In genomic region chr2:49811871-49812363, GRCm38 (mm10) we compare ENCODE assay signal across 8 mouse cellular contexts. TPM values are rescaled to one million over a fixed set of nuclear protein-coding genes. Genes with fewer than 3 reads are reported as not detected.
DNase-seq lines count a peak whose midpoint lies in the region; ATAC-seq and TF ChIP-seq lines count a peak whose summit lies in the region.

No protein-coding gene starts in this region.

- H3K36me3 ChIP-seq in heart, postnatal 0 days (replicated peaks; ENCODE audit: control insufficient read depth, insufficient read depth, low read length), result no peaks in the 10 kb centered on the region
- H3K36me3 ChIP-seq in heart, embryonic 12.5 days, result no peaks in the 10 kb centered on the region
- no peaks in the 10 kb centered on the region for H3K36me3 ChIP-seq in lung, embryonic 15.5 days

- no peak for TF ChIP-seq EP300 in heart, postnatal 0 days (IDR thresholded peaks at IDR 0.05; ENCODE audit: low read depth)

- WGBS in heart, postnatal 0 days, result 15% methylated on average over 4 of the region's 4 CpGs
- 21% methylated on average over 4 of the region's 4 CpGs for WGBS in heart, embryonic 12.5 days
- WGBS in lung, embryonic 15.5 days, result 12% methylated on average over 4 of the region's 4 CpGs

- 0 out of 2 replicates have a peak, but pooled peaks have one; percentile 14 for ATAC-seq in heart, postnatal 0 days (ENCODE audit: insufficient read depth, low read depth)
- no peak for ATAC-seq in heart, embryonic 12.5 days (ENCODE audit: insufficient number of reproducible peaks, low FRiP score)
- ATAC-seq in lung, embryonic 15.5 days (ENCODE audit: borderline replicate concordance, extremely low read depth, low FRiP score, low TSS enrichment), result peak; percentile 66

- no peaks in the 10 kb centered on the region for H3K4me1 ChIP-seq in heart, postnatal 0 days (ENCODE audit: control insufficient read depth, insufficient read depth)
- H3K4me1 ChIP-seq in heart, embryonic 12.5 days (replicated peaks), result peaks cover 19% of the 10 kb centered on the region
- peaks cover 20% of the 10 kb centered on the region for H3K4me1 ChIP-seq in lung, embryonic 15.5 days

- peak overlapping the region; percentile 18; the same call in 1 of the 2 replicates for H3K4me2 ChIP-seq in heart, postnatal 0 days (ENCODE audit: low read depth, low read length)
- H3K4me2 ChIP-seq in heart, embryonic 12.5 days, result no peak overlapping the region
- peak overlapping the region; percentile 8 for H3K4me2 ChIP-seq in lung, embryonic 15.5 days

- peak; percentile 62 for DNase-seq in heart, postnatal 0 days (ENCODE audit: low spot score)
- peak; percentile 97 for DNase-seq in adipocyte (ENCODE audit: low spot score)
- DNase-seq in heart, postnatal 10 days, result peak; percentile 22 to 26
- no peak for DNase-seq in frontal cortex, adult 2 months (ENCODE audit: extremely low spot score in 1 of 2, low spot score in 1 of 2)
- no peak for DNase-seq in right cerebral cortex, postnatal 10 days (ENCODE audit: low spot score in 2 of 2)
- no peak for DNase-seq in layer of hippocampus, postnatal 10 days (ENCODE audit: low spot score in 2 of 2)

- H3K9ac ChIP-seq in heart, postnatal 0 days (replicated peaks; ENCODE audit: low read depth, low read length), result no peak overlapping the region
- H3K9ac ChIP-seq in heart, embryonic 12.5 days, result no peak overlapping the region
- H3K9ac ChIP-seq in lung, embryonic 15.5 days, result no peak overlapping the region

- no peaks in the 10 kb centered on the region; the same call in 1 of the 2 replicates for H3K27me3 ChIP-seq in heart, postnatal 0 days (ENCODE audit: control insufficient read depth, insufficient read depth, low read length)
- peaks cover 4% of the 10 kb centered on the region; the same call in 1 of the 2 replicates for H3K27me3 ChIP-seq in heart, embryonic 12.5 days (replicated peaks)
- H3K27me3 ChIP-seq in lung, embryonic 15.5 days, result no peaks in the 10 kb centered on the region

- H3K4me3 ChIP-seq in heart, postnatal 0 days (ENCODE audit: low read depth, low read length), result no peak overlapping the region
- no peak overlapping the region for H3K4me3 ChIP-seq in heart, embryonic 12.5 days
- no peak overlapping the region for H3K4me3 ChIP-seq in lung, embryonic 15.5 days

- intact Hi-C loops in heart, postnatal 10 days (cut with DNase I), result no loop called here

- H3K27ac ChIP-seq in heart, postnatal 0 days (ENCODE audit: low read depth), result no peak overlapping the region
- H3K27ac ChIP-seq in heart, embryonic 12.5 days (ENCODE audit: poor library complexity, severe bottlenecking), result no peak overlapping the region
- H3K27ac ChIP-seq in lung, embryonic 15.5 days, result peak overlapping the region; percentile 69

- TF ChIP-seq CTCF in heart, postnatal 0 days (IDR thresholded peaks at IDR 0.05; ENCODE audit: low read depth), result no peak

- H3K9me3 ChIP-seq in heart, postnatal 0 days (replicated peaks; ENCODE audit: control insufficient read depth, low read length), result no peaks in the 10 kb centered on the region
- no peaks in the 10 kb centered on the region for H3K9me3 ChIP-seq in heart, embryonic 12.5 days (replicated peaks)
- H3K9me3 ChIP-seq in lung, embryonic 15.5 days, result no peaks in the 10 kb centered on the region

RNA-seq across cellular contexts. Expression of gene Lypd6b, which starts 24.4 kb away (rescaled TPM):
- total RNA-seq in heart, postnatal 0 days (2014; rRNA removed; ENCODE audit: low replicate concordance), result 0.11 and 0.23 TPM in 2 replicates
- 0.38 and 0.77 TPM in 2 replicates for polyA plus RNA-seq in heart, postnatal 0 days (2015; fragmentation: Nextera tagmentation; extraction: Ambion mirVana)
- 2.6 and 3.8 TPM in 2 replicates for polyA plus RNA-seq in heart, embryonic 12.5 days (2016; fragmentation: Nextera tagmentation; extraction: Ambion mirVana)
- total RNA-seq in heart, postnatal 10 days (2021), result under 1 TPM in 1 of 2 experiments, not detected in 1; 0.29 TPM
- 2.0 and 2.5 TPM in 2 replicates for polyA plus RNA-seq in lung, embryonic 15.5 days (2015; fragmentation: Nextera tagmentation; extraction: Ambion mirVana)
- polyA plus RNA-seq in frontal cortex, adult 2 months (2012; rRNA removed), result 7.5 and 8.0 TPM in 2 replicates
- 1 to 10 TPM; 8.0 to 8.4 TPM for total RNA-seq in layer of hippocampus, postnatal 10 days (2021)

Comparison
In these comparisons a context has a peak if more than half of its experiments do, and no peak if none do; other contexts are left out.
1. DNase-seq: peak in heart, postnatal 0 days (single experiment), adipocyte (single experiment) and heart, postnatal 10 days (2 of 2); none in frontal cortex, adult 2 months (0 of 2), right cerebral cortex, postnatal 10 days (0 of 2) and layer of hippocampus, postnatal 10 days (0 of 2).